Mouse (Mus musculus): ENCODE measurements around the gene Igf2. TPM values are rescaled to one million over a fixed set of nuclear protein-coding genes. Genes with fewer than 3 reads are reported as not detected.

The Igf2 gene
- total RNA-seq, 2 experiments from 2014 or later, result not detected

DNA sequence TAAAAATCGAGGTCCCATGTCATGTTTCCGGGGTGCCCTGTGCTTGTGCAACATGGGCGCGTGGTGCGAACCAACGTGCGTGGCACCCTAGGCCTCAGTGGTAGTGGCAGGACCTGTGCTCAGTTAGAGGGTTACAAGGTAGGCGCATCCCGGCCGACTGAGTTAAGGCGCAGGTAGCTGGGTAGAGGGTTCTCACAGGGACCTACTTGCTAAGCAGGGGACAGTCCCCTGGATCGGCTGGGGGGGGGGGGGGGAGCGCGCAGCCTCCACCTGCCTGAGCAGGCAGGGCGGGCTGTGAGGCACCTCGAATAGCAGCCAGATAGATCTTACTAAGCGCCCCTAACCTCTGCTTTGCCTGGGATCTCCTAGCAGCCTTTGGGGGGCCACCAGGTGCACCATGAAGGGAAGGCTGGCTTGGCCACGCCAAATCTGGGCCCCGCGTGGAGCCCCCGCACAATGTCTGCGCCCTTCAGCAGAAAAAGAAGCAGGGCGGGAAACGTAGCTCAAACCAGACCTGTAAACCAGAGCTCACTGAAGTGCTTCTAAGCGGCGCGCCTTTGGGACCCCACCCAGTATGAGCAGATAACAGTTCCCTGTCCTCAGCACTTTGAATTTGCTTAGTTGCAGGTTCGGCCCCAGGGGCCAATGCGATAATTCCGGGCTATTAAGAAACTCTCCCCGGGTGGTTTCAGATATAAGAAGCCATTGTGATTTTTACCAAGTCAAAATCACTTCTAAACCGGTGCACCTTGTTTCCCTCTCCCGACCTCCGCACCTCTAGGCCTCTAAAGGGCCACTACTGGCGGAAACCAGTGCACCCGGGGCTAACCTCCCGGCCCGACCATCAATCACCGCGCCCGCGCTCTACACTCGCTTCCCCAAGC lies 6.6 kb downstream of the Igf2 start:
- no peak for ATAC-seq (replicated peaks; ENCODE audit: poor library complexity)

DNA sequence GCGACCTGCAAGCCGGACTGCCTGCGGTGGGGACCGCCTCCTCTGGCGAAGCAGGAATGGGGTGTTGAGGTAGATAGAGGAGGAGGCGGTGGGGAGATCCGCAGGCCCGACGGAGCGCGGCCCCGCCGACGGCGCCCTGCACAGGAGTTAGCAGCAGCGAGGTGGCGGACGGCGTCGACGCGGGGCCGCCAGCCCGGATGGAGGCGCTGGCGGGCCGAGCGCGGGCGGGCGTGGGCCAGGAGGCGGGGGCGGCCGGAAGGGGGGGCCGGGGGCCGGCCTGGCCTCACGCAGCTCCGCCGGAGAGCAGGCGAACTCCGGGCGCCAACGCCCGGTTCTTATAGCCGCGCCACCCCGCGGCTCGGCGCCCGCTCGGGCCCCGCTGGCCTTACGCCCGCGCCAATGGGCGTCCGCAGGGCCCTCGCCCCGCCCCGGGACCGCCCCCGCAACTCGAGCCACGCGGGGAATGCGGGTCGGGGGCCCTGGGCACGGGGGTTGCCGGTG lies 7.4 kb downstream of the Igf2 start:
- no peak for ATAC-seq (replicated peaks; ENCODE audit: poor library complexity)

DNA sequence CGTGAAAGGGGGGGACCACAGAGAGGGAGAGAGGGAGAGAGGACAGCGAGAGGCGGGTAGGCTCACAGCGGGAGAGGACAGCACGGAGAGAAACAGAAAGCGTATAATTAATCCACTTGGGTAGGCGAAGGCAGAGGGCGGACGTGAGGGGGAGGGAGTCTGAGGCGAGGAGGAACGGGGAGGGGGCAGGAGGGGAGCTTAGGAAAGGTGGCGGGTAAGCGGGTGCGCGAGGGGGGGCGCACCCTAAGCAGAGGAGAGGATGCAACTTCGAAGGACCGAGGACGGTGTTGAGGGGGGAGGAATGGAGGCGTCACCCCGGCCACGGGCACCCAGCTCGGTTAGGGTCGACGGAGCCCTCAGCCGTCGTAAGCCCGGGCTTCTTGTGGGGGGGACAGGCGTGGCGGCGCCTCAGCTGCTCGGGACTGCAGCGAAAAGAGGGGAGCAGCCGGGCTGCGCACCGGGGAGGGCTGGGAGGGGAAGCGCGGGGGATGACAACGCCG lies 7.9 kb downstream of the Igf2 start:
- no peak for ATAC-seq (replicated peaks; ENCODE audit: poor library complexity)

DNA sequence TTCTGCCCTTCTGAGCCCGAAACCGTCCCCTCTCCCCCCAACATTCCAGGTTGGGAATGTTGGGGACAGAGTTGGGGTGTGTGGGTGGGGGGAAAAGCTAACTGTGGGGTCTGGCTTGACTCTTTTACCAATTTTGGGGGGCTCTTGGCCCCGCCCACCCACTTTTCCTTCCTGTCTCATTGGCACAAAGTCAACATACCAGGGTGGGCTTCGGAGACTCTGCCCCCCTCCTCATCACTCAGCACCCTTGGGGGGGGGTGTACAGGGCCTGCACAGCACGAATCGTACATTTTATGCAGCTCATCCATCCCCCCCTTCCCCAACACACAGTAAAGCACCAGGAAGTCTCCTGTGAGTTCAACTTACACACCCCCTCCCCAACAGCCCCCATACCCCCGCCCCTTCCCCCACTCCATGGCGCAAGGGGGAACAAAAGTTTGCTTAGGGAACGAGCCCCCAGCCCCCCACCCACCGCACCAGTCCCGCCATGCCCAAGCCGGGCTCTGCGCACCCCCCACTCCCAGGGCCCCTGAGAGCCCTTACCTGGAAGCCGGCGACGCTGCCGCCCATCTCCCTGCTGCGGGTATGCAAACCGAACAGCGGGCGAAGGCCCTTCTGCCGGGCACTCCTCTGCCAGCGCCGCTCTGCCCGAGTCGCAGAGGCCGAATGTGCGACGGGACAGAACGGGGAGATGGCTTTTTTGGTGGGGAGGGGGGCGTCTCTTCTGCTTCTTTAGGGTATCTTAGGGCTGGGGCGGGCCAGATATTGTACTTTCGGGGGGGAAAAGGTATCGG lies 8.6 kb downstream of the Igf2 start:
- no peak for ATAC-seq (replicated peaks; ENCODE audit: poor library complexity)

DNA sequence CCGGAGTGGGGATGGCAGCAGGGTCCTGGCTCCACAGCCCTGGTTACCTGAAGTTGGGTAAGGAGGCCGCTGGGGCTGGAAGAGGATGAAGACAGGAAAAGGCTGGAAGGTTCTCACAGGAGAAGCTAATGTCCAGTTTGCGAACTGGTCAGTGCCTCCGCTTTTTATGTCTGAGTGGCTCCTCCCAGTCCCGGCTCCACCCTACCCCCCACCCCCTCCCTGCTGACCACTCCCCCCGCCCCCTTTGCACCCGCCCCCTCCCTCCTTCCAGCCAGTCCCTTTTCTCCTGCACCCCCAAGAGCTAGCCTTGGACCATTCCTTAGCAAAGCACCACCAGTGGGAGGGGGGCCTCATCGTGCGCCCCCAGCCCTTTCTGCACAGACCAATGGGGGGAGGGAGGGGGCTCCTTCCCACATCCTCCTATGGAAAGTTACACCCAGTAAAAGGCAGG lies 9.2 kb downstream of the Igf2 start:
- ATAC-seq (replicated peaks; ENCODE audit: poor library complexity), result no peak

DNA sequence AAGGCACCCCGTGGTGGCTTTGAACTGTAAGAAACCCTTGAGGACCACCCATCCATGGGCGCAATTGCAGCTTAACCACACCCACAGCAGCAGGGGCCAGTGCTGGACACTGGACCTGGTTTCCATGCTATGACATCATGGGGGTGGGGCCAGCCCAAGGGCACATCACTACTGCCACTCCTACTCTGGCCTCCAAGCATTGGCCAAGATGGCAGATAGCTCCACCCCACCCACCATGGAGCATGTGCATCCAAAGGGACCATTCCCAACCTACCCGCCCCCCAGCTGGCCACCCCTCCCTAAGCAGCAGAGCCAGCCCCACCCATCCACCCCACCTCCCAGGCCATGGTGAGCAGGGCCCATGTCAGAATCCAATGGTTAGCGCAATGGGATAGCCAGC lies 10.6 kb downstream of the Igf2 start:
- no peak for ATAC-seq (replicated peaks; ENCODE audit: poor library complexity)

DNA sequence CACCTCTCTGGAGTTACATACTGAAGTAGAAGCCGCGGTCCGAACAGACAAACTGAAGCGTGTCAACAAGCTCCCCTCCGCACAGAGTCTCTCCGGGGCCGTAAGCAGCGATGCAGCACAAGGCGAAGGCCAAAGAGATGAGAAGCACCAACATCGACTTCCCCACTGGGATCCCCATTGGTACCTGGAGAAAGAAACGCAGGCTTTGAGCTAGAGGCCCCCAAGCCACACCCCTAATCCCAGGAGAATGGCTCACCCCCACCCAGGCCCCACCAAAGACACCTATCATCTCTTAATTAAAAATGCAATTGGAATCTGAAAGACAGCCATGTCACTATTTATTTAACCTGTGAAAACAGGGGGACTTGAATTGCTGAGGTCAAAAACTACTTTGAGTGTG lies 11.0 kb downstream of the Igf2 start:
- no peak for ATAC-seq (replicated peaks; ENCODE audit: poor library complexity)

DNA sequence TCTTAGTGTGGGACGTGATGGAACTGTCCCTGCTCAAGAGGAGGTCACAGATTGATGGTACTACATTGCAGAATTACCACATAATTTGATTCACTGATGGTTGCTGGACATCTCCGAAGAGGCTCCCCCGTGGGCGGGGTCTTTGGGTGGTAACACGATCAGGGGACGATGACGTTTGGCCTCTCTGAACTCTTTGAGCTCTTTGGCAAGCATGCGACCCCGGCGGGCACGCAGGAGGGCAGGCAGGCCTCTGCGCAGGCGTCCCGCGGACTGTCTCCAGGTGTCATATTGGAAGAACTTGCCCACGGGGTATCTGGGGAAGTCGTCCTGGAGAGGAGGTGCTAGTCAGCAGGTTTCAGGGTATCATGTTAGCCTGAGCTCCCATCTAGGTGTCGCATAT lies 12.9 kb downstream of the Igf2 start:
- ATAC-seq (replicated peaks; ENCODE audit: poor library complexity), result no peak

DNA sequence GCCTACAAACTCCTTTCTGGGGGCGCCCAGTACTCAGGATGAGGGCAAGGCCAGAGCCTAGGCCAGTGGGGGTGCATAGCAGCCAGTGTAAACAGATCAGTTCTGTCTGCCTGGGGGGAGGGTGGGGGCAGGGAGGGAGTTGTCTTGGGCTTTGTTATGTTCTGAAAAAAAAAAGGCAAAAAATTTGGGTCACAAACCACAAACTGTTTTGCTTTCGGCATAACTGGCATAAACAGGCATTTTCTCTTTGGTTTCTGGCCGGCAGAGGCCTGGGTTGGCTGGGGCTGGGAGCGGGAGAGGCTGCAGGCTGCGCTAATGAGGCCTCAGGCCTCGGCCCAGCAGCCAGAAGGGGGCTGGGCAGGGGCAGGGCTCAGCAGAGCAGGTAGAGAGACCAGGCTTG lies 19.9 kb downstream of the Igf2 start:
- no peak for ATAC-seq (replicated peaks; ENCODE audit: poor library complexity)

DNA sequence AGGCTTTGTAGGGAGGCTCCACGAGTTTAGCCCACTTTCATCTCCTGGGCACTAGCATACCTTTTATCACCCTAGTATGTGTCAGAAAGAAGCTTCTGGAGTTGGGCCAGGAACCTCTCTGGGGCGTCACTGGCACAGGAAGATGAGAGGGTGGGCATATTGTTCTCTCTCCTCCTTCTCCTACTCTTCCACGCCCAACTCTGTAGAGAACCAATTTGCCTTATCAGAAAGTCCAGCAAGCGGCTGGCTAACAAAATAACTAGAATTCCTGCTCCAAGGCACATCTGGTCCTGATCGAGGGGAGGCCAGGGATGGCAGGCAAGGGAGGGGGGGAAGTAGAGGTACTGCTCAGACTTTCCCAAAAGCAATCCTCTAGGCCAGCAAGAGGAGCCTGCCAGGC lies 21.6 kb downstream of the Igf2 start:
- peak; percentile 54 for ATAC-seq (replicated peaks; ENCODE audit: poor library complexity)

DNA sequence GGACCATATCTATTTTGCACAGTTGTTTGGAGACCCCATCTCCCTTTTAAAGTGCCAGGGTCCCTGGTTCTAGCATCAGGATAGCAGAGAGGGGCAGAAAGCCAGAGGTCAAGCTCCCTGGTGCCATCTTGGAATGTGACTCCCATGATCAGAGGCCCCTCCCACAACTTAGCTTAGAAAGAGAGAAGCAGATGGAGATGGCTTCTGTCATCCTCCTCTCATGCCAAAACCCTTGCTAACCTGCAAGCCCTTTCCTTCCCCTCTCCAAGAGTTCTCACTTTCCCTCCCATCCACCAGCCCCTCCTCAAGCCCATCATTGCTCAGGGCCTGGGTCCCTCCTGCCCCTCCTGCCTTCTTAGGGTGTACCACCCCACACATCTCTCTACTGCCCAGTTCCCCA lies 30.4 kb downstream of the Igf2 start:
- no peak for ATAC-seq (replicated peaks; ENCODE audit: poor library complexity)

DNA sequence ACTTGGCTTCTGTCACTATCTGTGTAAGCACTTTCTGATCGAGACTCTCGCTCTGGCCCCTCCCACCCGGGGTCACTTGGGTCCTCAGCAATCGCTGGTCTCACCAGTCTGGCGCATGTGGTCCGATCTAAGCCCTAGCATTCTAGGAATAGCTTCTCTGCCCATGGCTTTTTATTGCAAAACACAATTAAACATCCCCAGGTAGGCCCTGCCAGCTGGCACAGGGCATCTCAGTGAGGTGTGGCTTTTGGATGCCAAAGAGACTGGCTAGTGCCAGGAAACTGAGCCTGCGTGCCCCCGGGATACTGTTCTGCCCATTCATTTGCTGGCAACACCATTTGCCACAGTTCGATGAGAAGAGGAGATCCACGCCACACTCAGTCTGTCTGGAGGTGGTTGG lies 35.9 kb downstream of the Igf2 start:
- no peak for ATAC-seq (replicated peaks; ENCODE audit: poor library complexity)

DNA sequence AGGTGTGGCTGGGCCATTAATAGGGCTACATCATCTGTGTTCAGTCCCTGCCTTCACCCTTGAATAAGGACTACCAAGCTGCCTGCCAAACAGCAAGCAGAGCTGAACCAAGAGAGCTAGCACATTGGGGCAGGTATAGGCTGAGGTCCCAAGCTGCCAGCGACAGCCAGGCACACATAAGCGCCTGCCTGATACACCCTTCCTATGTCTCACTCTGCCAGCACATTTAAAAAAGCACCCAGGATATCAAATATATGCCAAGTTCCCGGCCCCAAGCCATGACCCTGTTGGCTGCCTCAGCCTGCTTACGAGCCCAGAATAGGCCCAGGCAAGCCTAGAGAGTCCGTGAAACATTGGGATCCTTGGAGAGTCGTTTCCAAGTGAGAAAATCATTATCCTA lies 36.8 kb downstream of the Igf2 start:
- ATAC-seq (replicated peaks; ENCODE audit: poor library complexity), result no peak

DNA sequence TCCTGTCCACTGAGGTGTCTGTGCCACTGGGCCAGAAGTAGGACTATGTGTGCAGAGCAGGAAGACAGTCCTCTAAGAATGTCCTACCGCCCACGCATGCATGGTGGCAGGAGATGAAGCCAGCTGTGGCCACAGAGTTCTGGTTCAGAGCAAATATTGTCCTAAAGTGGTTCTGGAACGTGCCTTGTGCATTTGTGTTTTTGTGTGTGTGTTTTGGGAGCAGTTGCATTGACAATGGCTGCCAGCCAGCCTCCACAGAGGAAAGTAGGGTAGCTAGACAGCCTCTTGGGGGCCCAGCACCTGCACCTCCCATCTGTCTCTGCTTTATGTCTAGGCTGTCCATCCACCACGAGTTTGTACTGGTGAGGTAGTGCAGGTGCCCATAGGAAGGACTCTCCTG lies 44.4 kb downstream of the Igf2 start:
- no peak for ATAC-seq (replicated peaks; ENCODE audit: poor library complexity)

DNA sequence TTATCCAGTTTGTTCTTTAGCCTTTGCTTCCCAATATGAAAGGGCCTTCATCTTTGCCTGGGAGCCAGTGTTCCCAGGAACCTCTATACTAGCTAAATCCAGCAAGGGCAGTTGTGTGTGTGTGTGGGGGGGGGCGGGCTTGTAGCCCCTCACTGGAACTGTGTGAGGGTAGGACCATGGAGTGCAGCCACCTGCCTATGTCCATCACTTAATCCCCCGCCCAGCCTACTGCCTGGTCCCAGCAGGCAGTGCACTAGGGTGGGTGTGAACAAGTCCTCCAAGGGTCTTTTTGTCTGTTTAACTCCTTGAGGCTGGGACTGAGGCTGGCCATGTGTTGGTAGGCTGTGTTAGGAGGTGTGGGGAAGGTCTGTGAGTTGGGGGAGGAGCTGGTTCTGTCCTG lies 53.5 kb downstream of the Igf2 start:
- ATAC-seq (replicated peaks; ENCODE audit: poor library complexity), result no peak

DNA sequence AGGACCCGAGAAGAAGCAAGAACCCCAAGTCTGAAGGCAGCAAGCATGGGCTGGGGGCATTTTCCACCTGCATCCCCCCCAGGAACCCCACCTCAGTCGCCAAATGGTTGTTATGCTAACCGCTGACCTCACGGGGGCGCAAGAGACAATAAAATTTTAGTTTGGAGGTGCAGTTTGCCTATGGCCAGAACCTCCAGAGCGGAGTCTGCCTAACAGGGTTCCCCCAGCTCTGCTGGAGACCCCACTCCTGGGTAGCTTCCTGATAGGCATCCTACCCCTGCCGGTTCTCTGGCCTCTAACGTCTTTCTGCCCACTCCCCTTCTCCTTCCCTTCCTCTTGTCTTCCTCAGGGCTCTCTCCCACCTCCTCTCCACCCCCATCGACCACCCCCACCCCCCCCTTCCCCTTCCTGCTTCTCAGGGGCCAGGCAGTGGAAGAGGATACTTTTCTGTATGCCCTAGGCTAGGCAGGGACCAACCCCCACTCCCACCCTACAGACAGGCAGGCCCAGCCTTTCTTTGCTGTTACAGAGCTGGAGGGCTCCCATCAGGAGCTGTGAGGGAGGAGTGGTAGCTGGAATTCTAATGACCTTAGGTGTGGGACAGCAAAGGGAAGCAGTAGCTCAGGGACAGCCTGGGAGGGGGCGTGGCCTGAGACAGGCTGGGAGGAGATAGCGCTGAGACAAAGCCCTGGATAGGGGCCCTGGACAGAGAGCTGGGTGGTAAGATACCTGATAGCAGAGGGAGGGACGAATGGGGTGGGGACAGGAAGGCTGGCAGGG lies 55.8 kb downstream of the Igf2 start:
- peak; percentile 90 for ATAC-seq (replicated peaks; ENCODE audit: poor library complexity)

DNA sequence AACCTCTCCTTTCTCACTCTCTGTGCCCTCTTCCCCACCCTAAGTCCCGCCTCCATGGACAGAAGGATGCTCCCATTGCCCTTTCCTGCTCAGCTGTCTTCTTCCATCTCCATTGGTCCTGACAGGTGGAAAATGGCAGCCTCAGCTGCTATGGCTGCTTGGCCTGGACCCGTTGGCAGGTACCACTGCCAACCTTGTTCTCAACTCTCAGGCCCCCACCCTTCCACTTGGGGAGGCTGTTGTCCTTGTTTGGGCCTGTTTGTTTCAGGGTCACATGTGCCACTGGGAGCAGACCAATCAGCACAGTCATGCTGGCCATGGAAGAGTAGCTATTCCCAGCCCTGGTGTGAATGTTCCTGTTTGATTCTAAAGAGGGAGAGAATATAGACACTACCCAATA lies 65.7 kb downstream of the Igf2 start:
- ATAC-seq (replicated peaks; ENCODE audit: poor library complexity), result no peak

Data from megakaryocyte progenitor cell, adult 5-6 weeks (primary cell).